Mouse (Mus musculus) bone marrow, adult 2 months (tissue): Measurements from ENCODE around the gene Agbl5.

Experiments used
- CTCF ChIP-seq: fragments of 200-500 bp; IDR thresholded peaks from 2 replicates; pipeline ENCODE4 v1.5.1; 2011; ENCODE audit warnings: low read length, control low read depth; ENCODE audit not compliant: control insufficient read depth, insufficient read depth
- POLR2A ChIP-seq: fragments of 200-500 bp; IDR thresholded peaks from 2 replicates; pipeline ENCODE4 v1.6.1; 2011; ENCODE audit warnings: low read depth, mild to moderate bottlenecking, control low read depth, low read length, borderline replicate concordance; ENCODE audit not compliant: control insufficient read depth

DNA sequence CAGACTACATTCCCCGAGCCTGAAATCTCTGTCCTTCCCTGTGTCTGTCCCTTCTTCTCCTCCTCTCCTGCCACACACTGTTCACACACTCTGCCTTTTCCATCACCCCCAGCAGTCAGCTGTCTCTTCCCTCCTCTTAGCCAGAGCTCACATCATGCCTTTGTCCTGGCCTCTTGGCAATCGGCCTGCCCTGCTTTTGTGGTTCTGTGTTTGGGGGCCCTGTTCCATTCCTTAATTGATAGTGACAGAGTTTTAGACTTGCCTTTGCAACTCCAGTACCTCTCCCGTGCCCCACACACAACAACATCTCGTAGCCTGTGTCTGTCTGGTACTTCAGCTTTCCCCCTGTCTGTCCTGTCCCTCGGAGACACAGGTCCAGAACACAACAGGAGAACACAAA is 23.7 kb downstream of the Agbl5 start:
- no peak for TF ChIP-seq CTCF
- TF ChIP-seq POLR2A = no peak
